Mouse (Mus musculus) stomach, embryonic 15.5 days (tissue): ENCODE data around the gene 9930022D16Rik. TPM values are rescaled to one million over a fixed set of nuclear protein-coding genes. Genes with fewer than 3 reads are reported as not detected.

Source experiments
- ATAC-seq: fragments of 200-750 bp; cut with Nextera tagmentation; 2 replicates; pipeline ENCODE4 v1.8.0; 2017; ENCODE audit warnings: low read depth, moderate number of reproducible peaks, moderate TSS enrichment; ENCODE audit not compliant: insufficient read depth, low FRiP score
- H3K27ac ChIP-seq: fragments of 300-500 bp; sonication (generic); 2 replicates; pipeline ENCODE4 v1.5.1; 2015; ENCODE audit warnings: mild to moderate bottlenecking, inconsistent platforms
- H3K27me3 ChIP-seq: fragments of 300-500 bp; sonication (generic); replicated peaks from 2 replicates; pipeline ENCODE4 v1.6.1; 2015; ENCODE audit warnings: inconsistent platforms
- H3K36me3 ChIP-seq: fragments of 300-500 bp; sonication (generic); 2 replicates; pipeline ENCODE4 v1.6.1; 2015; ENCODE audit warnings: inconsistent platforms
- H3K4me1 ChIP-seq: fragments of 300-500 bp; sonication (generic); 2 replicates; pipeline ENCODE4 v1.6.1; 2015; ENCODE audit warnings: inconsistent platforms
- H3K4me2 ChIP-seq: fragments of 300-500 bp; sonication (generic); 2 replicates; pipeline ENCODE4 v1.6.1; 2015; ENCODE audit warnings: mild to moderate bottlenecking, inconsistent platforms
- H3K4me3 ChIP-seq: fragments of 300-500 bp; sonication (generic); replicated peaks from 2 replicates; pipeline ENCODE4 v1.5.1; 2015; ENCODE audit warnings: inconsistent platforms
- H3K9ac ChIP-seq: fragments of 300-500 bp; sonication (generic); 2 replicates; pipeline ENCODE4 v1.6.1; 2015; ENCODE audit warnings: inconsistent platforms
- H3K9me3 ChIP-seq: fragments of 300-500 bp; sonication (generic); 2 replicates; pipeline ENCODE4 v1.6.1; 2016; ENCODE audit warnings: inconsistent platforms
- whole genome bisulfite sequencing: fragments of 180-500 bp; shearing (Covaris S2); methylation state at CpG from one replicate; pipeline ENCODE4 v1.1.7; 2015; 5-methylcytosine and 5-hydroxymethylcytosine counted together
- microRNA-seq: library from miRNA; unstranded; fragments of <30 nt; microRNA quantifications from one replicate; pipeline ENCODE4, GENCODE M21; 2016
- polyA plus RNA-seq: library from polyadenylated mRNA; unstranded; fragments of >200 nt; fragmentation: Nextera tagmentation; extraction: Ambion mirVana; gene quantifications from 2 replicates; pipeline ENCODE4 v1.2.1, GENCODE M21; 2015

9930022D16Rik gene
- polyA plus RNA-seq, 1 experiment from 2014 or later: not detected

- 42% methylated on average over 8 of the region's 8 CpGs for WGBS
- Histone ChIP-seq H3K27ac (no peak overlapping the region), H3K4me1 (no peaks in the 10 kb centered on the region), H3K9me3 (no peaks in the 10 kb centered on the region), H3K27me3 (no peaks in the 10 kb centered on the region), H3K4me3 (no peak overlapping the region), H3K9ac (no peak overlapping the region), H3K36me3 (no peaks in the 10 kb centered on the region), H3K4me2 (no peak overlapping the region)
- no peak for ATAC-seq
These were observed 53.3 kb downstream of the 9930022D16Rik start for GRCm38 (mm10) chr11:109466987-109467386.

GRCm38 (mm10) chr11:109468133-109468532, 54.4 kb downstream of the 9930022D16Rik start:
- no peaks in the 10 kb centered on the region for H3K27me3 ChIP-seq
- H3K4me1 ChIP-seq: no peaks in the 10 kb centered on the region
- no peak overlapping the region for H3K27ac ChIP-seq
- H3K36me3 ChIP-seq: no peaks in the 10 kb centered on the region
- H3K4me2 ChIP-seq: no peak overlapping the region
- H3K9me3 ChIP-seq: no peaks in the 10 kb centered on the region
- WGBS: 66% methylated on average over 5 of the region's 5 CpGs
- H3K9ac ChIP-seq: no peak overlapping the region
- no peak overlapping the region for H3K4me3 ChIP-seq
- ATAC-seq: no peak

Small RNA genes lying within 50 kb of the gene (microRNA-seq; reads per million reads assigned to microRNA genes)
- not detected for gene Gm25540

Other genes starting within 250 kb of the 9930022D16Rik start
- gene Rgs9, start 115.8 kb upstream of the 9930022D16Rik start, polyA plus RNA-seq: 2.3 and 2.9 TPM in 2 replicates
- gene Gna13, start 51.1 kb upstream of the 9930022D16Rik start, polyA plus RNA-seq: 26.6 and 29.0 TPM in 2 replicates
- gene Amz2, start 12.0 kb downstream of the 9930022D16Rik start, polyA plus RNA-seq: 35.7 and 40.4 TPM in 2 replicates
- 3.6 and 3.8 TPM in 2 replicates for gene Arsg, start 59.5 kb downstream of the 9930022D16Rik start, polyA plus RNA-seq
- gene Slc16a6, start 59.7 kb downstream of the 9930022D16Rik start, polyA plus RNA-seq: 10.3 and 12.9 TPM in 2 replicates
- 36.4 and 37.5 TPM in 2 replicates for gene Wipi1, start 198.1 kb downstream of the 9930022D16Rik start, polyA plus RNA-seq
- 291 and 297 TPM in 2 replicates for gene Prkar1a, start 235.5 kb downstream of the 9930022D16Rik start, polyA plus RNA-seq